Mouse (Mus musculus): Measurements from ENCODE around the gene Sipa1l3.

DNA sequence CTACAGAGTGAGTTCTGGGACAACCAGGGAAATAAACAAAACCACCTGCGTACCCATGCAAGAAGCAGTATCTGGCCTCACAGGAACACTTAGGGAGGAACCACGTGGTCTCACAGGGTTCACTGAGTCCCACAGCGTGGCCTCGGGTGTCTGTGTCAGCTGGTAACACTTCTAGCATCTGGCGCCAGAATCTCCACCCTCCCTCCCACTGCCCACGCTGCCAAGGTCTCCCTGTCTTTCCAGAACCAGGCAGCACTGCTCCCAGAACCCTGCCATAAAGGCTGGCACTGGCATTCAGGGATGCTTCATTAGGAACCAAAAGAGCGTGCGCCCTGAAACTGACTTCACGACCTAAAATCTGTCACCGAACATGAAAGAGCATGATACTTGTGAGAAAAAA is 84.7 kb downstream of the Sipa1l3 start:
- TF ChIP-seq CTCF (IDR thresholded peaks at IDR 0.05; ENCODE audit: borderline replicate concordance, insufficient read depth, low read depth, low read length) = no peak
- TF ChIP-seq POLR2A (IDR thresholded peaks at IDR 0.05; ENCODE audit: borderline replicate concordance, insufficient read depth, low read length) = no peak
